Mouse (Mus musculus) frontal cortex, adult 2 months (tissue): ENCODE data around the gene Sgpp2. TPM values are rescaled to one million over a fixed set of nuclear protein-coding genes. Genes with fewer than 3 reads are reported as not detected.
A peak's percentile ranks its signal among the peaks of the same experiment; 100 is the strongest.

Experiments used
- DNase-seq, 2 experiments: peaks; one replicate each; pipeline ENCODE4 v3.0.0; 2022; ENCODE audit warnings: low spot score in 1 of 2; ENCODE audit errors: extremely low spot score in 1 of 2
- polyA plus RNA-seq: library from polyadenylated mRNA; depleted of rRNA; stranded (reverse); fragments of >200 nt; gene quantifications from 2 replicates; pipeline ENCODE4 v1.2.3, GENCODE M21; 2012; rRNA removed

The Sgpp2 gene
- polyA plus RNA-seq, 1 experiment: 11.5 TPM

GRCm38 (mm10) chr1:78440716-78441115, 130.6 kb downstream of the Sgpp2 start:
- no peak for DNase-seq

- DNase-seq: no peak
Observed at GRCm38 (mm10) chr1:78443056-78443455, 132.9 kb downstream of the Sgpp2 start.

GRCm38 (mm10) chr1:78446232-78446631, 136.1 kb downstream of the Sgpp2 start:
- no peak for DNase-seq

- DNase-seq: no peak
Observed at GRCm38 (mm10) chr1:78446742-78447141, 136.6 kb downstream of the Sgpp2 start.

- DNase-seq: no peak
Observed at GRCm38 (mm10) chr1:78448091-78448490, 137.9 kb downstream of the Sgpp2 start.

GRCm38 (mm10) chr1:78451070-78451854, 141.1 kb downstream of the Sgpp2 start:
- DNase-seq: peak in 1 of 2 experiments; percentile 13

- no peak for DNase-seq
Observed at GRCm38 (mm10) chr1:78452544-78452943, 142.4 kb downstream of the Sgpp2 start.

GRCm38 (mm10) chr1:78453886-78454285, 143.7 kb downstream of the Sgpp2 start:
- no peak for DNase-seq

- DNase-seq: peak in 1 of 2 experiments; percentile 66
Observed at GRCm38 (mm10) chr1:78454659-78455058, 144.5 kb downstream of the Sgpp2 start.

Other genes starting within 250 kb of the Sgpp2 start
- gene Pax3, start 113.2 kb upstream of the Sgpp2 start, polyA plus RNA-seq: not detected in 2 replicates
- 52.1 and 52.2 TPM in 2 replicates for gene Farsb, start 178.6 kb downstream of the Sgpp2 start, polyA plus RNA-seq
- gene Mogat1, start 200.6 kb downstream of the Sgpp2 start, polyA plus RNA-seq: 0.74 and 0.90 TPM in 2 replicates
- gene BC035947, start 201.8 kb downstream of the Sgpp2 start, polyA plus RNA-seq: 0.26 and 0.29 TPM in 2 replicates